Mouse (Mus musculus) adrenal gland, adult 18-20 months (tissue): Measurements from ENCODE around the gene Cnfn. TPM values are rescaled to one million over a fixed set of nuclear protein-coding genes. Genes with fewer than 3 reads are reported as not detected.
"Not testable (repeated sequence)": the region's sequence is repeated elsewhere in the genome, so short reads cannot be mapped to it uniquely, and the experiment has no call there.

Experiments used
- DNase-seq, 2 experiments: peaks; one replicate each; pipeline ENCODE4 v3.0.0; 2021 to 2022; ENCODE audit warnings: low spot score in 2 of 2
- total RNA-seq, 2 experiments: library from RNA; stranded (reverse); gene quantifications; 1 replicate in 1 of 2; 2 replicates in 1 of 2; pipeline ENCODE4 v1.2.3; 2021

The Cnfn gene
- total RNA-seq, 2 experiments from 2014 or later = not detected

GRCm38 (mm10) chr7:25367632-25368293, 1.8 kb downstream of the Cnfn start:
- DNase-seq = peak in 1 of 2 experiments; percentile 31

- no peak for DNase-seq
These were observed 3.4 kb downstream of the Cnfn start for GRCm38 (mm10) chr7:25365937-25366625.

- no peak for DNase-seq
These were observed 5.9 kb downstream of the Cnfn start for GRCm38 (mm10) chr7:25363632-25364031.

- DNase-seq = peak in 1 of 2 experiments; percentile 42
These were observed 6.4 kb downstream of the Cnfn start for GRCm38 (mm10) chr7:25363151-25363550.

GRCm38 (mm10) chr7:25358721-25359206, 10.8 kb downstream of the Cnfn start:
- DNase-seq = no peak

GRCm38 (mm10) chr7:25348861-25349260, 20.7 kb downstream of the Cnfn start:
- no peak for DNase-seq

- DNase-seq = no peak
These were observed 28.3 kb downstream of the Cnfn start for GRCm38 (mm10) chr7:25341000-25341784.

- no peak for DNase-seq
These were observed 30.2 kb downstream of the Cnfn start for GRCm38 (mm10) chr7:25339329-25339728.

GRCm38 (mm10) chr7:25334472-25334871, 35.1 kb downstream of the Cnfn start:
- DNase-seq = no peak

- DNase-seq = peak; percentile 53 to 75
These were observed 35.8 kb downstream of the Cnfn start for GRCm38 (mm10) chr7:25333596-25334307.

- no peak for DNase-seq
These were observed 43.3 kb downstream of the Cnfn start for GRCm38 (mm10) chr7:25326233-25326632.

GRCm38 (mm10) chr7:25325431-25325830, 44.1 kb downstream of the Cnfn start:
- DNase-seq = not testable (repeated sequence)

GRCm38 (mm10) chr7:25323219-25323618, 46.3 kb downstream of the Cnfn start:
- DNase-seq = no peak

- no peak for DNase-seq
These were observed 47.5 kb downstream of the Cnfn start for GRCm38 (mm10) chr7:25322058-25322484.

Other genes starting within 250 kb of the Cnfn start
- under 1 TPM; 0.56 to 0.61 TPM for gene Pou2f2, start 190.0 kb downstream of the Cnfn start, total RNA-seq
- gene Dedd2, start 149.1 kb downstream of the Cnfn start, total RNA-seq = 10 to 100 TPM; 24.0 to 27.0 TPM
- 10 to 100 TPM in 1 of 2 experiments, 1 to 10 TPM in 1; 8.4 to 10.2 TPM for gene Zfp526, start 148.3 kb downstream of the Cnfn start, total RNA-seq
- 100 to 1,000 TPM in 1 of 2 experiments, 10 to 100 TPM in 1; 96.7 to 101 TPM for gene Gsk3a, start 131.9 kb downstream of the Cnfn start, total RNA-seq
- gene Erf, start 119.0 kb downstream of the Cnfn start, total RNA-seq = 10 to 100 TPM; 18.3 to 25.8 TPM
- gene Cic, start 102.0 kb downstream of the Cnfn start, total RNA-seq = 100 to 1,000 TPM in 1 of 2 experiments, 10 to 100 TPM in 1; 96.8 to 123 TPM
- 10 to 100 TPM; 23.3 to 30.4 TPM for gene Pafah1b3, start 71.7 kb downstream of the Cnfn start, total RNA-seq
- not detected for gene Prr19, start 68.3 kb downstream of the Cnfn start, total RNA-seq
- gene Tmem145, start 63.6 kb downstream of the Cnfn start, total RNA-seq = 1 to 10 TPM; 2.5 to 2.9 TPM
- gene Megf8, start 52.6 kb downstream of the Cnfn start, total RNA-seq = 10 to 100 TPM; 37.8 to 47.0 TPM
- gene Lipe, start 29.0 kb upstream of the Cnfn start, total RNA-seq = 100 to 1,000 TPM; 332 to 738 TPM
- not detected for gene Cxcl17, start 43.2 kb upstream of the Cnfn start, total RNA-seq
- gene Ceacam1, start 107.9 kb upstream of the Cnfn start, total RNA-seq = 10 to 100 TPM in 1 of 2 experiments, 1 to 10 TPM in 1; 9.3 to 34.6 TPM
- 1 to 10 TPM; 1.0 to 3.7 TPM for gene Ceacam2, start 170.1 kb upstream of the Cnfn start, total RNA-seq
- not detected for gene Erich4, start 246.2 kb upstream of the Cnfn start, total RNA-seq
- gene Dmac2, start 249.7 kb upstream of the Cnfn start, total RNA-seq = 10 to 100 TPM; 24.2 to 30.5 TPM